Mouse (Mus musculus) E14TG2a.4 (cell line): Measurements from ENCODE around the gene Prickle2.

Experiments used
- H3K27me3 ChIP-seq: 2 replicates; pipeline ENCODE4 v1.6.1; 2014; ENCODE audit warnings: low read length, control low read depth; ENCODE audit not compliant: insufficient read depth
- H3K36me3 ChIP-seq: 2 replicates; pipeline ENCODE4 v1.6.1; 2014; ENCODE audit warnings: low read length, control low read depth; ENCODE audit not compliant: insufficient read depth
- H3K4me1 ChIP-seq: replicated peaks from 2 replicates; pipeline ENCODE4 v1.6.1; 2014; ENCODE audit warnings: low read depth, low read length, control low read depth
- H3K4me3 ChIP-seq: replicated peaks from 2 replicates; pipeline ENCODE4 v1.5.1; 2014; ENCODE audit warnings: mild to moderate bottlenecking, low read length
- H3K9me3 ChIP-seq: 2 replicates; pipeline ENCODE4 v1.6.1; 2014; ENCODE audit warnings: low read length, control low read depth
- CTCF ChIP-seq: conservative IDR thresholded peaks from 2 replicates; pipeline ENCODE4 v1.5.1; 2014; ENCODE audit warnings: low read length
- NANOG ChIP-seq: IDR thresholded peaks from 2 replicates; pipeline ENCODE4 v1.6.1; 2014; ENCODE audit warnings: borderline replicate concordance, low read length, mixed read lengths
- POU5F1 ChIP-seq: IDR thresholded peaks from 2 replicates; pipeline ENCODE4 v1.6.1; 2014; ENCODE audit warnings: low read length, borderline replicate concordance

Gene Prickle2

GRCm38 (mm10) chr6:92726121-92726520 lies 20.2 kb upstream of the Prickle2 start:
- Histone ChIP-seq H3K9me3 (no peaks in the 10 kb centered on the region), H3K4me1 (peaks cover 21% of the 10 kb centered on the region), H3K27me3 (no peaks in the 10 kb centered on the region; the same call in 1 of the 2 replicates), H3K36me3 (no peaks in the 10 kb centered on the region), H3K4me3 (no peak overlapping the region)
- no peak for TF ChIP-seq POU5F1
- TF ChIP-seq NANOG = no peak
- no peak for TF ChIP-seq CTCF

- Histone ChIP-seq H3K4me3 (no peak overlapping the region), H3K9me3 (no peaks in the 10 kb centered on the region), H3K36me3 (no peaks in the 10 kb centered on the region), H3K27me3 (no peaks in the 10 kb centered on the region; the same call in 1 of the 2 replicates), H3K4me1 (peaks cover 21% of the 10 kb centered on the region)
- no peak for TF ChIP-seq NANOG
Measured at GRCm38 (mm10) chr6:92724394-92724793, 18.4 kb upstream of the Prickle2 start.

- Histone ChIP-seq H3K36me3 (no peaks in the 10 kb centered on the region), H3K4me3 (no peak overlapping the region), H3K27me3 (no peaks in the 10 kb centered on the region), H3K9me3 (no peaks in the 10 kb centered on the region), H3K4me1 (no peaks in the 10 kb centered on the region)
- TF ChIP-seq POU5F1 = no peak
- TF ChIP-seq CTCF = no peak
- no peak for TF ChIP-seq NANOG
Measured at GRCm38 (mm10) chr6:92715806-92716205, 9.9 kb upstream of the Prickle2 start.

GRCm38 (mm10) chr6:92714748-92715147 lies 8.8 kb upstream of the Prickle2 start:
- Histone ChIP-seq H3K27me3 (no peaks in the 10 kb centered on the region; the same call in 1 of the 2 replicates), H3K4me1 (no peaks in the 10 kb centered on the region), H3K4me3 (no peak overlapping the region), H3K9me3 (no peaks in the 10 kb centered on the region), H3K36me3 (no peaks in the 10 kb centered on the region)
- TF ChIP-seq POU5F1 = no peak
- no peak for TF ChIP-seq NANOG
- TF ChIP-seq CTCF = no peak

- Histone ChIP-seq H3K27me3 (peaks cover 41% of the 10 kb centered on the region), H3K36me3 (no peaks in the 10 kb centered on the region), H3K4me3 (no peak overlapping the region), H3K4me1 (peaks cover 10% of the 10 kb centered on the region), H3K9me3 (peaks cover under 1% of the 10 kb centered on the region; the same call in 1 of the 2 replicates)
- TF ChIP-seq NANOG (no peak), CTCF (no peak), POU5F1 (no peak)
Measured at GRCm38 (mm10) chr6:92708137-92708536, 2.2 kb upstream of the Prickle2 start.

GRCm38 (mm10) chr6:92705353-92706144 lies 406 bp downstream of the Prickle2 start:
- peaks cover 10% of the 10 kb centered on the region for H3K4me1 ChIP-seq
- H3K4me3 ChIP-seq = peak overlapping the region; percentile 84
- H3K36me3 ChIP-seq = no peaks in the 10 kb centered on the region
- H3K9me3 ChIP-seq = peaks cover 3% of the 10 kb centered on the region; the same call in 1 of the 2 replicates
- peaks cover 50% of the 10 kb centered on the region for H3K27me3 ChIP-seq
- TF ChIP-seq NANOG (no peak), CTCF (no peak), POU5F1 (no peak)

- Histone ChIP-seq H3K9me3 (peaks cover 3% of the 10 kb centered on the region; the same call in 1 of the 2 replicates), H3K27me3 (peaks cover 50% of the 10 kb centered on the region), H3K36me3 (no peaks in the 10 kb centered on the region), H3K4me1 (peaks cover 10% of the 10 kb centered on the region), H3K4me3 (no peak overlapping the region)
- TF ChIP-seq NANOG = no peak
- no peak for TF ChIP-seq POU5F1
- TF ChIP-seq CTCF = no peak
Measured at GRCm38 (mm10) chr6:92704810-92705209, 1.1 kb downstream of the Prickle2 start.

GRCm38 (mm10) chr6:92699491-92700209 lies 6.3 kb downstream of the Prickle2 start:
- H3K27me3 ChIP-seq = peaks cover 24% of the 10 kb centered on the region
- no peak overlapping the region for H3K4me3 ChIP-seq
- TF ChIP-seq POU5F1 (no peak), NANOG (no peak), CTCF (no peak)
- H3K4me1 ChIP-seq = no peaks in the 10 kb centered on the region
- H3K9me3 ChIP-seq = peaks cover 3% of the 10 kb centered on the region; the same call in 1 of the 2 replicates
- H3K36me3 ChIP-seq = no peaks in the 10 kb centered on the region
